Mouse (Mus musculus) central nervous system, embryonic 11.5 days (tissue): ENCODE measurements around the gene Dlg5. TPM values are rescaled to one million over a fixed set of nuclear protein-coding genes. Genes with fewer than 3 reads are reported as not detected.

Experiments used
- polyA plus RNA-seq: library from polyadenylated mRNA; depleted of rRNA; stranded (reverse); fragments of >200 nt; gene quantifications from 2 replicates; pipeline ENCODE4 v1.2.3, GENCODE M21; 2012; rRNA removed

The Dlg5 gene
- 39.4 and 56.8 TPM in 2 replicates for polyA plus RNA-seq

GRCm38 (mm10) chr14:24245177-24246081 lies at the start of gene Dlg5:
Gene Dlg5, minus strand, starts transcription at chr14:24245920.

GRCm38 (mm10) chr14:24292914-24293313 lies 47.2 kb upstream of the Dlg5 start, which contains the start of gene E330034G19Rik:
Gene E330034G19Rik, plus strand, starts transcription at chr14:24293214.

Other genes starting within 250 kb of the Dlg5 start
- 1.2 and 2.2 TPM in 2 replicates for gene Kcnma1, start 231.4 kb downstream of the Dlg5 start, polyA plus RNA-seq
- gene E330034G19Rik, start 47.3 kb upstream of the Dlg5 start, polyA plus RNA-seq = not detected in 2 replicates
- gene Polr3a, start 241.1 kb upstream of the Dlg5 start, polyA plus RNA-seq = 16.7 and 20.4 TPM in 2 replicates
- 4,310 and 6,252 TPM in 2 replicates for gene Rps24, start 241.2 kb upstream of the Dlg5 start, polyA plus RNA-seq